Mouse (Mus musculus) lung, postnatal 0 days (tissue): ENCODE data around the gene Fyn.

Experiments
- CTCF ChIP-seq: IDR thresholded peaks from 2 replicates; pipeline ENCODE4 v1.5.1; 2016; ENCODE audit warnings: antibody characterized with exemption, mild to moderate bottlenecking
- EP300 ChIP-seq: IDR thresholded peaks from 2 replicates; pipeline ENCODE4 v1.6.1; 2016; ENCODE audit warnings: antibody characterized with exemption, mild to moderate bottlenecking, control low read depth

GRCm38 (mm10) chr10:39521327-39521726 lies 152.7 kb downstream of the Fyn start:
- peak; percentile 10 for TF ChIP-seq CTCF
- no peak for TF ChIP-seq EP300
